Mouse (Mus musculus): ENCODE data around the gene Ell. TPM values are rescaled to one million over a fixed set of nuclear protein-coding genes. Genes with fewer than 3 reads are reported as not detected.

Gene Ell
- total RNA-seq, 2 experiments from 2014 or later: 18.7 TPM

GRCm38 (mm10) chr8:70638752-70639151 lies 99.5 kb downstream of the Ell start:
- DNase-seq (ENCODE audit: low spot score in 2 of 2): no peak

Other genes with a start within 250 kb of the Ell start
- gene Ddx49, start 237.0 kb upstream of the Ell start, total RNA-seq (2021): 10 to 100 TPM; 41.4 to 53.6 TPM
- 100 to 1,000 TPM; 134 to 148 TPM for gene Cope, start 236.9 kb upstream of the Ell start, total RNA-seq (2021)
- gene Cers1, start 223.7 kb upstream of the Ell start, total RNA-seq (2021): 100 to 1,000 TPM; 107 to 119 TPM
- 10 to 100 TPM; 11.2 to 22.7 TPM for gene Gdf1, start 209.6 kb upstream of the Ell start, total RNA-seq (2021)
- gene Upf1, start 186.2 kb upstream of the Ell start, total RNA-seq (2021): 10 to 100 TPM; 50.3 to 54.9 TPM
- under 1 TPM; 0.21 to 0.30 TPM for gene Comp, start 165.9 kb upstream of the Ell start, total RNA-seq (2021)
- gene Crtc1, start 99.9 kb upstream of the Ell start, total RNA-seq (2021): 100 to 1,000 TPM; 128 to 135 TPM
- 10 to 100 TPM; 44.7 to 45.5 TPM for gene Klhl26, start 62.5 kb upstream of the Ell start, total RNA-seq (2021)
- 100 to 1,000 TPM; 251 to 263 TPM for gene Tmem59l, start 52.1 kb upstream of the Ell start, total RNA-seq (2021)
- 10 to 100 TPM; 21.8 to 24.2 TPM for gene Crlf1, start 46.3 kb upstream of the Ell start, total RNA-seq (2021)
- gene Rex1bd, start 32.7 kb upstream of the Ell start, total RNA-seq (2021): 100 to 1,000 TPM in 1 of 2 experiments, 10 to 100 TPM in 1; 83.2 to 103 TPM
- 1,000 to 10,000 TPM; 1,048 to 1,082 TPM for gene Uba52, start 28.7 kb upstream of the Ell start, total RNA-seq (2021)
- gene Fkbp8, start 11.7 kb upstream of the Ell start, total RNA-seq (2021): 100 to 1,000 TPM; 412 to 417 TPM
- gene Kxd1, start 11.5 kb upstream of the Ell start, total RNA-seq (2021): 10 to 100 TPM; 39.5 to 40.3 TPM
- gene Isyna1, start 54.9 kb downstream of the Ell start, total RNA-seq (2021): 10 to 100 TPM; 38.8 to 46.1 TPM
- gene Ssbp4, start 69.4 kb downstream of the Ell start, total RNA-seq (2021): 100 to 1,000 TPM; 253 to 259 TPM
- gene Lrrc25, start 76.7 kb downstream of the Ell start, total RNA-seq (2021): 1 to 10 TPM; 1.1 to 1.4 TPM
- gene Gdf15, start 93.0 kb downstream of the Ell start, total RNA-seq (2021): not detected
- 10 to 100 TPM; 25.9 to 30.8 TPM for gene Pgpep1, start 120.9 kb downstream of the Ell start, total RNA-seq (2021)
- 10 to 100 TPM; 67.8 to 71.7 TPM for gene Lsm4, start 133.8 kb downstream of the Ell start, total RNA-seq (2021)
- 100 to 1,000 TPM; 163 to 179 TPM for gene Jund, start 159.5 kb downstream of the Ell start, total RNA-seq (2021)
- gene Iqcn, start 164.0 kb downstream of the Ell start, total RNA-seq (2021): under 1 TPM in 1 of 2 experiments, not detected in 1; 0.14 TPM
- not detected for gene Gm3336, start 179.1 kb downstream of the Ell start, total RNA-seq (2021)
- under 1 TPM; 0.81 to 0.91 TPM for gene Pde4c, start 184.3 kb downstream of the Ell start, total RNA-seq (2021)
- 100 to 1,000 TPM; 793 to 809 TPM for gene Rab3a, start 215.2 kb downstream of the Ell start, total RNA-seq (2021)
- gene Mpv17l2, start 221.5 kb downstream of the Ell start, total RNA-seq (2021): 10 to 100 TPM; 47.6 to 52.2 TPM
- 100 to 1,000 TPM; 164 to 178 TPM for gene Pik3r2, start 237.3 kb downstream of the Ell start, total RNA-seq (2021)

All from layer of hippocampus, postnatal 14 days (tissue).